Mouse (Mus musculus) ovary, postnatal 10 days (tissue): ENCODE measurements around the gene Sod3.

Source experiments
- DNase-seq: peaks from one replicate; pipeline ENCODE4 v3.0.0; 2022; ENCODE audit warnings: low spot score

The Sod3 gene

GRCm38 (mm10) chr5:52375847-52376246, 12.3 kb downstream of the Sod3 start:
- no peak for DNase-seq

- no peak for DNase-seq
These were observed 19.2 kb downstream of the Sod3 start for GRCm38 (mm10) chr5:52382837-52383236.

- DNase-seq: no peak
These were observed 20.2 kb downstream of the Sod3 start for GRCm38 (mm10) chr5:52383748-52384147.

GRCm38 (mm10) chr5:52386016-52386415, 22.4 kb downstream of the Sod3 start:
- DNase-seq: no peak

- DNase-seq: no peak
These were observed 24.6 kb downstream of the Sod3 start for GRCm38 (mm10) chr5:52388092-52388749.

- DNase-seq: no peak
These were observed 26.8 kb downstream of the Sod3 start for GRCm38 (mm10) chr5:52390381-52390780.

GRCm38 (mm10) chr5:52391471-52391870, 27.9 kb downstream of the Sod3 start:
- DNase-seq: no peak

- no peak for DNase-seq
These were observed 30.2 kb downstream of the Sod3 start for GRCm38 (mm10) chr5:52393756-52394155.

- DNase-seq: no peak
These were observed 40.8 kb downstream of the Sod3 start for GRCm38 (mm10) chr5:52404373-52404772.

- DNase-seq: no peak
These were observed 45.2 kb downstream of the Sod3 start for GRCm38 (mm10) chr5:52408668-52409315.

- DNase-seq: no peak
These were observed 46.6 kb downstream of the Sod3 start for GRCm38 (mm10) chr5:52410197-52410596.

GRCm38 (mm10) chr5:52411567-52411966, 48.0 kb downstream of the Sod3 start:
- no peak for DNase-seq

GRCm38 (mm10) chr5:52415193-52415592, 51.6 kb downstream of the Sod3 start:
- no peak for DNase-seq

- DNase-seq: no peak
These were observed 52.3 kb downstream of the Sod3 start for GRCm38 (mm10) chr5:52415917-52416316.

- DNase-seq: no peak
These were observed 52.9 kb downstream of the Sod3 start for GRCm38 (mm10) chr5:52416485-52416884.
